Mouse (Mus musculus): Measurements from ENCODE around the gene Itih2. TPM values are rescaled to one million over a fixed set of nuclear protein-coding genes. Genes with fewer than 3 reads are reported as not detected.

Itih2 gene
- polyA plus RNA-seq (2014; fragmentation: Nextera tagmentation; extraction: Ambion mirVana), result 0.36 TPM in 1 of 2 replicates, not detected in the other

GRCm38 (mm10) chr2:10131296-10131695, at the start of gene Itih2:
Itih2 (minus strand) TSS chr2:10131396.
- Histone ChIP-seq H3K4me1 (ENCODE audit: control insufficient read depth, insufficient read depth, low read length) (no peaks in the 10 kb centered on the region), H3K36me3 (ENCODE audit: control insufficient read depth, insufficient read depth, low read length) (no peaks in the 10 kb centered on the region), H3K4me3 (ENCODE audit: low read depth, low read length) (no peak within 1 kb of the TSS), H3K9ac (ENCODE audit: low read length) (no peak within 1 kb of the TSS), H3K27ac (replicated peaks; ENCODE audit: low read depth, low read length) (no peak within 1 kb of the TSS), H3K4me2 (ENCODE audit: low read depth, severe bottlenecking) (no peak within 1 kb of the TSS), H3K9me3 (ENCODE audit: control insufficient read depth, low read length) (no peaks in the 10 kb centered on the region), H3K27me3 (ENCODE audit: control insufficient read depth, insufficient read depth, low read length) (no peaks in the 10 kb centered on the region)
- 92% methylated on average over 4 of the region's 4 CpGs for WGBS
- ATAC-seq (ENCODE audit: insufficient number of reproducible peaks, low FRiP score, low TSS enrichment, low read depth) (no peak), DNase-seq (ENCODE audit: low spot score) (no peak)

- no peak overlapping the region for H3K4me3 ChIP-seq (ENCODE audit: low read depth, low read length)
- no peak overlapping the region for H3K27ac ChIP-seq (replicated peaks; ENCODE audit: low read depth, low read length)
- DNase-seq (ENCODE audit: low spot score) (no peak), ATAC-seq (ENCODE audit: insufficient number of reproducible peaks, low FRiP score, low TSS enrichment, low read depth) (no peak)
- H3K9me3 ChIP-seq (ENCODE audit: control insufficient read depth, low read length), result no peaks in the 10 kb centered on the region
- no peak overlapping the region for H3K4me2 ChIP-seq (ENCODE audit: low read depth, severe bottlenecking)
- no peaks in the 10 kb centered on the region for H3K36me3 ChIP-seq (ENCODE audit: control insufficient read depth, insufficient read depth, low read length)
- H3K27me3 ChIP-seq (ENCODE audit: control insufficient read depth, insufficient read depth, low read length), result no peaks in the 10 kb centered on the region
- WGBS, result 90% methylated on average over 16 of the region's 16 CpGs
- peaks cover 3% of the 10 kb centered on the region; the same call in 1 of the 2 replicates for H3K4me1 ChIP-seq (ENCODE audit: control insufficient read depth, insufficient read depth, low read length)
- H3K9ac ChIP-seq (ENCODE audit: low read length), result no peak overlapping the region
Measured at GRCm38 (mm10) chr2:10169991-10170390, 38.8 kb upstream of the Itih2 start.

- Histone ChIP-seq H3K36me3 (ENCODE audit: control insufficient read depth, insufficient read depth, low read length) (no peaks in the 10 kb centered on the region), H3K9me3 (ENCODE audit: control insufficient read depth, low read length) (no peaks in the 10 kb centered on the region), H3K4me1 (ENCODE audit: control insufficient read depth, insufficient read depth, low read length) (peaks cover 3% of the 10 kb centered on the region; the same call in 1 of the 2 replicates), H3K27ac (replicated peaks; ENCODE audit: low read depth, low read length) (no peak overlapping the region), H3K4me3 (ENCODE audit: low read depth, low read length) (no peak overlapping the region), H3K4me2 (ENCODE audit: low read depth, severe bottlenecking) (no peak overlapping the region), H3K9ac (ENCODE audit: low read length) (no peak overlapping the region), H3K27me3 (ENCODE audit: control insufficient read depth, insufficient read depth, low read length) (no peaks in the 10 kb centered on the region)
- 40% methylated on average over 8 of the region's 8 CpGs for WGBS
- no peak for DNase-seq (ENCODE audit: low spot score)
- ATAC-seq (ENCODE audit: insufficient number of reproducible peaks, low FRiP score, low TSS enrichment, low read depth), result no peak
Measured at GRCm38 (mm10) chr2:10168016-10168415, 36.8 kb upstream of the Itih2 start.

- no peak overlapping the region for H3K4me3 ChIP-seq (ENCODE audit: low read depth, low read length)
- H3K36me3 ChIP-seq (ENCODE audit: control insufficient read depth, insufficient read depth, low read length), result no peaks in the 10 kb centered on the region
- 92% methylated on average over 11 of the region's 11 CpGs for WGBS
- H3K27ac ChIP-seq (replicated peaks; ENCODE audit: low read depth, low read length), result no peak overlapping the region
- no peak overlapping the region for H3K9ac ChIP-seq (ENCODE audit: low read length)
- DNase-seq (ENCODE audit: low spot score), result no peak
- H3K9me3 ChIP-seq (ENCODE audit: control insufficient read depth, low read length), result no peaks in the 10 kb centered on the region
- peaks cover 3% of the 10 kb centered on the region; the same call in 1 of the 2 replicates for H3K4me1 ChIP-seq (ENCODE audit: control insufficient read depth, insufficient read depth, low read length)
- no peaks in the 10 kb centered on the region for H3K27me3 ChIP-seq (ENCODE audit: control insufficient read depth, insufficient read depth, low read length)
- H3K4me2 ChIP-seq (ENCODE audit: low read depth, severe bottlenecking), result no peak overlapping the region
- ATAC-seq (ENCODE audit: insufficient number of reproducible peaks, low FRiP score, low TSS enrichment, low read depth), result no peak
Measured at GRCm38 (mm10) chr2:10167283-10167682, 36.1 kb upstream of the Itih2 start.

GRCm38 (mm10) chr2:10166635-10167034, 35.4 kb upstream of the Itih2 start:
- peaks cover 3% of the 10 kb centered on the region; the same call in 1 of the 2 replicates for H3K4me1 ChIP-seq (ENCODE audit: control insufficient read depth, insufficient read depth, low read length)
- H3K36me3 ChIP-seq (ENCODE audit: control insufficient read depth, insufficient read depth, low read length), result no peaks in the 10 kb centered on the region
- H3K4me3 ChIP-seq (ENCODE audit: low read depth, low read length), result no peak overlapping the region
- no peak for ATAC-seq (ENCODE audit: insufficient number of reproducible peaks, low FRiP score, low TSS enrichment, low read depth)
- peak; percentile 40 for DNase-seq (ENCODE audit: low spot score)
- no peaks in the 10 kb centered on the region for H3K27me3 ChIP-seq (ENCODE audit: control insufficient read depth, insufficient read depth, low read length)
- no peak overlapping the region for H3K27ac ChIP-seq (replicated peaks; ENCODE audit: low read depth, low read length)
- H3K9me3 ChIP-seq (ENCODE audit: control insufficient read depth, low read length), result no peaks in the 10 kb centered on the region
- WGBS, result 24% methylated on average over 6 of the region's 6 CpGs
- no peak overlapping the region for H3K9ac ChIP-seq (ENCODE audit: low read length)
- H3K4me2 ChIP-seq (ENCODE audit: low read depth, severe bottlenecking), result no peak overlapping the region

GRCm38 (mm10) chr2:10162011-10162410, 30.8 kb upstream of the Itih2 start:
- H3K36me3 ChIP-seq (ENCODE audit: control insufficient read depth, insufficient read depth, low read length), result no peaks in the 10 kb centered on the region
- no peak for DNase-seq (ENCODE audit: low spot score)
- no peak overlapping the region for H3K4me2 ChIP-seq (ENCODE audit: low read depth, severe bottlenecking)

GRCm38 (mm10) chr2:10157184-10157583, 26.0 kb upstream of the Itih2 start:
- no peak for ATAC-seq (ENCODE audit: insufficient number of reproducible peaks, low FRiP score, low TSS enrichment, low read depth)
- Histone ChIP-seq H3K9me3 (ENCODE audit: control insufficient read depth, low read length) (no peaks in the 10 kb centered on the region), H3K36me3 (ENCODE audit: control insufficient read depth, insufficient read depth, low read length) (no peaks in the 10 kb centered on the region), H3K4me3 (ENCODE audit: low read depth, low read length) (no peak overlapping the region), H3K4me2 (ENCODE audit: low read depth, severe bottlenecking) (no peak overlapping the region), H3K9ac (ENCODE audit: low read length) (no peak overlapping the region), H3K27ac (replicated peaks; ENCODE audit: low read depth, low read length) (no peak overlapping the region), H3K4me1 (ENCODE audit: control insufficient read depth, insufficient read depth, low read length) (peaks cover 5% of the 10 kb centered on the region; the same call in 1 of the 2 replicates), H3K27me3 (ENCODE audit: control insufficient read depth, insufficient read depth, low read length) (no peaks in the 10 kb centered on the region)
- no peak for DNase-seq (ENCODE audit: low spot score)
- 86% methylated on average over 10 of the region's 10 CpGs for WGBS

More at GRCm38 (mm10) chr2:10162011-10162410, 30.8 kb upstream of the Itih2 start:
- ATAC-seq (ENCODE audit: insufficient number of reproducible peaks, low FRiP score, low TSS enrichment, low read depth), result no peak
- 92% methylated on average over 4 of the region's 4 CpGs for WGBS
- Histone ChIP-seq H3K4me3 (ENCODE audit: low read depth, low read length) (no peak overlapping the region), H3K27ac (replicated peaks; ENCODE audit: low read depth, low read length) (no peak overlapping the region), H3K4me1 (ENCODE audit: control insufficient read depth, insufficient read depth, low read length) (peaks cover 3% of the 10 kb centered on the region; the same call in 1 of the 2 replicates), H3K27me3 (ENCODE audit: control insufficient read depth, insufficient read depth, low read length) (no peaks in the 10 kb centered on the region), H3K9ac (ENCODE audit: low read length) (no peak overlapping the region), H3K9me3 (ENCODE audit: control insufficient read depth, low read length) (no peaks in the 10 kb centered on the region)

- H3K27me3 ChIP-seq (ENCODE audit: control insufficient read depth, insufficient read depth, low read length), result no peaks in the 10 kb centered on the region
- H3K36me3 ChIP-seq (ENCODE audit: control insufficient read depth, insufficient read depth, low read length), result no peaks in the 10 kb centered on the region
- WGBS, result 6% methylated on average over 27 of the region's 27 CpGs
- no peaks in the 10 kb centered on the region for H3K9me3 ChIP-seq (ENCODE audit: control insufficient read depth, low read length)
- H3K27ac ChIP-seq (replicated peaks; ENCODE audit: low read depth, low read length), result no peak within 1 kb of the TSS
- peak within 1 kb of the TSS; percentile 41 for H3K4me3 ChIP-seq (ENCODE audit: low read depth, low read length)
- H3K4me2 ChIP-seq (ENCODE audit: low read depth, severe bottlenecking), result peak within 1 kb of the TSS; percentile 88
- ATAC-seq (ENCODE audit: insufficient number of reproducible peaks, low FRiP score, low TSS enrichment, low read depth), result peak; percentile 68
- H3K4me1 ChIP-seq (ENCODE audit: control insufficient read depth, insufficient read depth, low read length), result peaks cover 5% of the 10 kb centered on the region; the same call in 1 of the 2 replicates
- peak; percentile 75 for DNase-seq (ENCODE audit: low spot score)
- H3K9ac ChIP-seq (ENCODE audit: low read length), result peak within 1 kb of the TSS; percentile 56
Measured at GRCm38 (mm10) chr2:10153201-10154075, 22.2 kb upstream of the Itih2 start, which contains the start of gene Itih5. Itih5 (plus strand) TSS chr2:10153571.
